Mouse (Mus musculus): ENCODE measurements at regions not wholly inside any gene's neighbourhood (a gene's known extent, or its start where the extent isn't known, plus 50 kb on each side); places are given as distances from the start of the nearest gene placed in this dataset.

DNA sequence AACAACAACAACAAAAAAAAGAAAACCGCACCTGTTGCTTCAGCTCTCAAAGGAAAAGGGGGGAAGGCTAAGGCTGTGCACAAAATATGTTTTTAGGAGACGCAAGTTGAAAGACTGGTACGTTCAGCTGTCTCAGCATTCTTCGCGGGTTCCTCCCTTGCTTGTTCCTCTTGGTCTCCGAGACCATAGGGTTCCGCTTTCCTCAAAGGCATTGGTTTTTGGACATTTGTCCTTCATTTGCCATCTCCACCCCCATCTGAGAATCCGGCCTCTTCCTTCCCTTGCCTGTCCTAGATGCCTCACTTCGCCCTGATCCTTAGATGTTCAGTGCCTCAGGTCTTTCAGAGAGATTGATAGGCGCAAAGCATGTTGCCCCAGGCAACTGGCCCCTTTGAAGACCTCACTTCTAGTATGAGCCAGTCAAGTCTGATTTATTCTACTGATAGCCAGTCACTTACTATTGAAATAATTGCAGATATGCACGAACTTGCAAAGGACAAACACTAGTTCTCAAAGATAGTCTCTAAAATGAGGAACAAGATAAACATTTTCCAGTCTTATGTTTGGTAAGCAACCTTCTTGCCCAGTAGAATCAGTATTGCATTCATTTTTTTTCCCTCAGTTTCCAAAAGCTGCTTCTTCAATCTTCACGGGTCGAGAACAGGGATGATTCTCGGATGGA, 112.6 kb upstream of the Tmc1 start:
- no peak for DNase-seq

DNA sequence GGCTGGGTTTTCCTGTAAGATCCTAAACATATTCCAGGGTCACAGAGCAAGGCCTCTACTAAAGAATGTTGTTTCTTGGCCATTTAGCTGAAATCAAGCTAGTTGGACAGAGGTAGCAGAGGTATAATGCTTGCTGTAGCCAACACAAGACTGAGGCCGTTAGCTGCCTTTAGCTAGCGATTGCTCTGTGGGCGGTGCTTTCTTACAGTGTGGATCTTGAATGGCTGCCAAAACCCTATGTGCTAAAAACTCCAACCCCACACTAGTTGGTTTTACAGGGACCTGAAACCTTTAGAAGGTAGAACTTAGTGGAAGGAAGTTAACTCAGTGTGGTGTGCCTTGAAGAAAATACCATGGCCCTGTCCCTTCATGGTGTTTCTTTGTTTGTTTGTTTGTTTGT, 110.9 kb upstream of the Tmc1 start:
- no peak for DNase-seq

DNA sequence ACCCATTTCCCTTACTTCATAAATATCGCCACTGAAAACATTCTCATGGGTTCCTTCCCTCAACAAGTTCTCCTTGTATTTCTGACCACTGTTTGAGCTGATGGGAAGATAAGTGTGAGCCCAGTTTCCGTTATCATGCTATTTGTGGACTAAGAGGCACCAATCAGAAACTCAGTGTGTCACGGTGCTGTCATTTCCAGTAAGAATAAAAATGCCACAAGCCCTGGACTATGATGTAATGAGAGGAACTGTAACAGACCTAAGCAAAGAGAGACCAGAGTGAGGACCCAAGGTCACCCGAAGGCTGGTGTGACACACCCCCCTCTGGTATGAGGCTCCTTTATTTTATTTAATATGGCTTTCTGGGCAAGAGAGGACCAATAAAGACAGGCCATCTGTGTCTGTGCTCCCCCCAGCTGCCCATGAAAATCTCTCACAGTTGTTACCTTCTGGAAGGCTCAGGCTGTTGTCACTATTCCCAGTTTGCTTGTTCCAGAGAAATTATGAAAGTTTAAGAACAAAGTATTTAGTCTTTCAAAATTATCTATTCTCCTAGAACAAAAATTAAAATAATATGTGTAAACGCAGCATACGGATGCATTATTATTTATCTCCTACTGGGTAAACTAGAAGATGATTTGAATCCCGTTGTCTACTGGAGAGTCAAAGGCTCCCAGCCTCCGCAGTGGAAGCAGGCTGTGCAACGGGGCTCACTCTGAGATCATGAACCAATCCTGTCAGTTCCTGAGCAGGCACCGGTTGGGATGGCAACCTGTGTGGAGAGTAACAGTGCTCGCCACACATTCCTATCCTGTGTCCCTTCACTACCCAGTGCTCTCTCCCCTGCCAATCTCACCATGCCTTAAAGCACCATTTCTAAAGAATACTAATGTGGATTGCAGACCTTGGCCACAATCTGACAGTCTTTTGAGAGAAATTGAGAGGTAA, 99.9 kb upstream of the Tmc1 start:
- peak; percentile 34 for DNase-seq

GRCm38 (mm10) chr19:21052771-21053170, 98.8 kb upstream of the Tmc1 start:
- DNase-seq = no peak

DNA sequence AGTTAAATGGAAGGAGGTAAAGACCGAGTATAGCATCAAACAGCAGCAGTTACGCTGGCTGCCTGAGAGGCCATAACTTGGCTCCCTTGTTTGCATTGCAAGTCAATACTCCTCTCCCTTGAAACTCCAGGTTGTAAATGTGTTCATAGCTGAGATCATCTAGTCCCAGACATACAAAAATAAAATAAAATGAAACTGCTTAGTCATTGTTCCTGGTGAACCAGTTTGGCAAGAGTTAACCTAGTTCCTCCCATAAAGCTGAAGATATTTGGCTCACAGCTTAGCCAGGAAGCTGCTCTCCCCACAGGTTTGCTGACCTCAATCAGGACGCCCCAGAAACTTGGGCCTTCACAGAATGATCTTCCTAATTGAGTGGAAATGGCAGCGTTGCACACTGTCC, 97.9 kb upstream of the Tmc1 start:
- no peak for DNase-seq

DNA sequence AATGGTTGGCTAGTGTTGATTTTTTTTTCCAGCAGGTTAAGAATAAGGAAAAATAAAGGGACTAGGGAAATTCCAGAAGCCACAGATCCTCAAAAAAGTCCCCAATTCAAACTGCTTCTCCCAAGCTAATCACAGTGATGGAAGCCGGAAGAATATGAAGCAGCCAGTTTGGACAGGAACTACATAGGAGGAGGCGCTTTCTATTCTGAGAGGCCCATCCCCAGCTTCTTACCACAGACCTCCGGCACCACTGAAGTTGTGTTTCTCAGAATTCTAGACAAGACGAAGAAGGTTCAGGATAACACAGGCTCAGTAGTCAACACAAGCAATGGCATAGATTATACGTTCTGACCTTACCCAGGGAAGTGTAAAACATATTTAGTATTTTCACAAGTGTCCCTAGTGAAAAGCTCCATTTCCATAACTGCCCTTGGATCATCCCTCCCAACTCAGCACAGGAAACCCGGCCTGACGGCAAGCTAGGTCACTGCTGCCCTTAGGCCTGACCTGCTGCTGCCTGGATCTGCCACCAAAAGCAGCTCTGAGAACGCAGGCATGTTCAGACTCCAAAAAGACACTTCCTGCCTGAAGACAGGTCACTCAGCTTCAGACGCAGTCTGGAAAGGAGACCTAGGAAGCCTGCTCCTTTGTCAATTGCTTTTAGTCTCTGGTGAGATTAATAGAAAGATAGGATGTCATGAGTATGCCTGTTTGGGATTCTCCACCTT, 97.2 kb upstream of the Tmc1 start:
- no peak for DNase-seq

GRCm38 (mm10) chr19:21049301-21049700, 95.3 kb upstream of the Tmc1 start:
- DNase-seq = no peak

GRCm38 (mm10) chr19:21045565-21045964, 91.6 kb upstream of the Tmc1 start:
- DNase-seq = no peak

DNA sequence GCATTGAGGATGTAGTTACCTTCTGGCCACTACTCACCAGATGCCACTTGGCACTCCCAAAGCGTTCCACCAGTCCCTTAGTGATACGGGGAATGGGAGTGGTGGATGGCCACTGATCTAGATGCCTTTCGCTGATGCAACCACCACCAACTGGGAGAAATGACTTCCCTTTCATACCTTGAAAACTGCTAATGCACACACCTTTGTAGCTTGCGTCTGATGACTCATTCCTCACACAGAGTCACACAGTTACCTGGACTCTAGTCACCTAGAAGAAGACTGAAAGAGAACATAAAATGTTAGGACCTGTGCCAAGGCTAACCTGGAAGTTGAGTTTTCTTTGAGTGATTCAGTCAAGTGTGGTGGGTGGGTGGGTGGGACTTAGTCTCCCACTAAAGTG, 90.0 kb upstream of the Tmc1 start:
- no peak for DNase-seq

DNA sequence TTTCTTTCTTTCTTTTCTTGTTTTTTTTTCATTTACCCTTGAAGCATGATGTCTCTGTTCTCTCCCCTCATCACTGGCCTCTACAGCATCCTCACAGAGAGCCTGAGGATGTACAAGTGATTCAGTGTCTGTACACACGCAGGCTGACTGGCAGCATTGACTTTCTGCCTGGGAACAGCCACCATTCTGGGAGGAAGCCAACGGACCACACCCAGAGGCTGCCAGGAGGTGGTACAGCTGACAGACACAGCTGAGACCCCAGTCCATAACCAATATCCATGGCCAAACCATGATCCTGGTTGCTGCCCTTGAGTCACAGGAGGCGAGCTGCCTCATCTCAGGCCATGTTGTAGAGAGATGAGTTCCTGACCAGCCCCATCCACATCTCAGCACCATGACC, 88.5 kb upstream of the Tmc1 start:
- no peak for DNase-seq

GRCm38 (mm10) chr19:21037448-21038077, 83.6 kb upstream of the Tmc1 start:
- peak; percentile 49 for DNase-seq

GRCm38 (mm10) chr19:21036507-21037425, 82.8 kb upstream of the Tmc1 start:
- no peak for DNase-seq

- no peak for DNase-seq
Observed at GRCm38 (mm10) chr19:21035505-21035904, 81.5 kb upstream of the Tmc1 start.

- DNase-seq = no peak
Observed at GRCm38 (mm10) chr19:21033991-21034390, 80.0 kb upstream of the Tmc1 start.

GRCm38 (mm10) chr19:21032558-21032957, 78.6 kb upstream of the Tmc1 start:
- DNase-seq = no peak

DNA sequence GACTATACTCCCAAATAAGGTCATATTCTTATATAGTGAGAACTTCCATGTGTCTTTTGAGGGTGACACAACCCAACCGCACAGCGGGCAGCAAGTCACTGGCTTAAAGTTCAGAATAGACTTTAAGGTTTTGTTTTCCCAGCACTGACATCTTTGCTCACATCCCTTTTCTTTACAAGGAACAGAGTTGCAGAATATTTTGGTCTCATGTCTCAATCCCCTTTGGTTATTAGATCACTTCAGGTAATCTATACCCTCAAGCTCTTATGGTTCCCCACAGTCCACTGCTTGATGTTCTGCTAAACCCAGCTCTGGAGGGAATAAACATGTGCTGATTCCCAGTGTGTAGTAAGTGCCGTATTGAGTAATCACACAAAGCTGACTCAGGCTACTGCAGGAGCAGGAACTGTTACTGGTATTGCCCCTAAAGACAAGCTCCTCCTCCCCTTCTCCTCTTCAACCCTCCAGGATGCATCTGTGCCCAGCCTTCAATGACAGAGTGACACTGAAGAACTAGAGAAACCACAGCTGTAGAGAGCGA, 77.8 kb upstream of the Tmc1 start:
- DNase-seq = no peak

GRCm38 (mm10) chr19:21030971-21031370, 77.0 kb upstream of the Tmc1 start:
- no peak for DNase-seq

- no peak for DNase-seq
Observed at GRCm38 (mm10) chr19:21028981-21029380, 75.0 kb upstream of the Tmc1 start.

- no peak for DNase-seq
Observed at GRCm38 (mm10) chr19:21012391-21012790, 58.4 kb upstream of the Tmc1 start.

- no peak for DNase-seq
Observed at GRCm38 (mm10) chr19:21009607-21010006, 55.6 kb upstream of the Tmc1 start.

DNA sequence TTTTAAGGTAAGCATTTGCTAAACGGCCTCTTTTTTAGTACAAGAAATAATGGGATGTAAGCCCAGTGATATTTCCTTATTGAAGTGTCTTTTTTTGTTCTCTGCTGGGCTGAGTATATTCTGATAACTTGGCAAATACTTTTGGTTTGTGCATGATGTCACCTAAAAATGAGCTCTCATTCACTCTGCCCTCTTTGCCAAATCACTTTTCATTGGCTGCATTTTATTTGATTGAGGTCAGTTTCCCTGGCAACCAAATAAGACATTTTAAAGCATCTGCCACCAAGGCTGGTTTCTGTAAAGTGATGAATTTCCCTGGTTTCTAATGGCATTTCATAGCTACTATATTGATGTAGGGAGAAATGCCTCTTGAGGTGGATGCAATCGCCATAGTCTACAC, 50.4 kb upstream of the Tmc1 start:
- no peak for DNase-seq

All from cerebellum, adult 8-10 months (tissue).